Mouse (Mus musculus): ENCODE results near the gene Hdc.

- TF ChIP-seq CTCF (IDR thresholded peaks at IDR 0.05), result no peak
- TF ChIP-seq EP300 (IDR thresholded peaks at IDR 0.05; ENCODE audit: insufficient read depth, low read depth, low read length), result no peak
- TF ChIP-seq POLR2A (IDR thresholded peaks at IDR 0.05; ENCODE audit: insufficient read depth, low read depth, low read length), result no peak
Measured at GRCm38 (mm10) chr2:126628455-126628995, 9.4 kb upstream of the Hdc start.

Data from heart, adult 2 months (tissue).